Mouse (Mus musculus): ENCODE data around the gene Nod1. TPM values are rescaled to one million over a fixed set of nuclear protein-coding genes. Genes with fewer than 3 reads are reported as not detected.
"Not testable (repeated sequence)": the region's sequence is repeated elsewhere in the genome, so short reads cannot be mapped to it uniquely, and the experiment has no call there.

Nod1 gene
- polyA plus RNA-seq, 1 experiment: 10.2 TPM

- no peak for DNase-seq (ENCODE audit: low read depth, low spot score)
- WGBS: 93% methylated on average over 8 of the region's 8 CpGs
Observed at GRCm38 (mm10) chr6:54984096-54984495, 11.7 kb upstream of the Nod1 start.

- no peak for DNase-seq (ENCODE audit: low read depth, low spot score)
- WGBS: 97% methylated on average over 4 of the region's 4 CpGs
Observed at GRCm38 (mm10) chr6:54983526-54984050, 11.2 kb upstream of the Nod1 start.

DNA sequence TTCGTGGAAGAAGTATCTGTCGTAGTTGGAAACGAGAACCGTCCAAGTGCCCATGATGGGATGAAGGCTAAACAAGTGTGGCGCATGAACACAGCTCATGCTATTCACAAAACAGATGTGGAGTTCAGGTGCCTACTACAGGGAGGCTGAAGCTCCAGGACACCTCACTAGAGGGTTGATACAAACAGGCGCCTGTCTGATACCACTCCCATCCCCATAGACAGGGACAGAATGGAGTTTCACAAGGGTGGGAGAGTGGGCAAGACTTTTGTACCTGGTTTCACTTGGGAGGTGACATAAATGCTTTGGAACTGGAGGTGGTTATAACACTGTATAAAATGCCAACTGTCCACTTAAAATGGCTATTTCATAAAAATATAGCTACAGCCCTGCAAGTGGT, 7.0 kb upstream of the Nod1 start:
- WGBS: 96% methylated on average over 6 of the region's 6 CpGs
- DNase-seq (ENCODE audit: low read depth, low spot score): no peak

- DNase-seq (ENCODE audit: low read depth, low spot score): no peak
- 93% methylated on average over 1 of the region's 1 CpGs for WGBS
Observed at GRCm38 (mm10) chr6:54975616-54976015, 3.2 kb upstream of the Nod1 start.

- DNase-seq (ENCODE audit: low read depth, low spot score): no peak
- 61% methylated on average over 5 of the region's 5 CpGs for WGBS
Observed at GRCm38 (mm10) chr6:54974501-54974900, 2.1 kb upstream of the Nod1 start.

DNA sequence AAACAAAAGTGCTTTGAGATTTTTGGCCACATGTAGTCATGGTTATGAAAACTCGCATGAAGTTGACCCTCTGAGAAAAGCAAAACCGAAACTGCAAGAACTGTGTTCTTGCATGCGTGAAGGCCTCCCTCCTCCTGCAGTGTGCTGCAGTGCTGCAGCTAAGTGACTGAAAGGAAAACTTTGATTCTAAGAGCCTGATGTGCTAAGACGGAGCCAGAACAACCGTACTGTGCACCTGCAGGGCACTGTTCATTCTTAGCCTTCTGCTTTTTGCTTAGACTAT, 458 bp upstream of the Nod1 start:
- WGBS: 0% methylated on average over 5 of the region's 5 CpGs
- no peak for DNase-seq (ENCODE audit: low read depth, low spot score)

GRCm38 (mm10) chr6:54971731-54972110, 691 bp downstream of the Nod1 start:
- no peak for DNase-seq (ENCODE audit: low read depth, low spot score)
- 7% methylated on average over 8 of the region's 8 CpGs for WGBS

GRCm38 (mm10) chr6:54970506-54970905, 1.9 kb downstream of the Nod1 start:
- 47% methylated on average over 9 of the region's 9 CpGs for WGBS
- DNase-seq (ENCODE audit: low read depth, low spot score): no peak

- DNase-seq (ENCODE audit: low read depth, low spot score): no peak
- 28% methylated on average over 2 of the region's 2 CpGs for WGBS
Observed at GRCm38 (mm10) chr6:54969801-54970200, 2.6 kb downstream of the Nod1 start.

DNA sequence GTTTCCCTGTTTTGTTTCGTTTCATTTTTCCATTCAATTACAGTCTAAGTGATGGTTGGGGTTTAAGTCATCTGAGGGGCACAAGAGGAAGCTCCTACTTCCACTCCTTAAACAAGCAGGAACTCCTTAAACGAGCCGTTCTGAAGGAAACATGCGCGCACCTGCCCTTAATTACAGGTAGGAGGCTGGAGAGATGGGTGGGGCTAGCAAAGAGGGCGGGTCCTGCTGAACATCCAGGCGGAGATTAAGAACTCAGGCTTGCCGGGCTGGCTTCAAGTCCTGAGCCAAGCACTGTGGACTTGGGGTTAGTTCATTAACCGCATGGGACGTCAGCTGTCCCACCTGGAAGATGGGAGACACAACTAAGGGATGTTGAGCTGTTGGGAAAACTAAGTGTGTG, 4.8 kb downstream of the Nod1 start:
- DNase-seq (ENCODE audit: low read depth, low spot score): no peak
- WGBS: 31% methylated on average over 10 of the region's 10 CpGs

DNA sequence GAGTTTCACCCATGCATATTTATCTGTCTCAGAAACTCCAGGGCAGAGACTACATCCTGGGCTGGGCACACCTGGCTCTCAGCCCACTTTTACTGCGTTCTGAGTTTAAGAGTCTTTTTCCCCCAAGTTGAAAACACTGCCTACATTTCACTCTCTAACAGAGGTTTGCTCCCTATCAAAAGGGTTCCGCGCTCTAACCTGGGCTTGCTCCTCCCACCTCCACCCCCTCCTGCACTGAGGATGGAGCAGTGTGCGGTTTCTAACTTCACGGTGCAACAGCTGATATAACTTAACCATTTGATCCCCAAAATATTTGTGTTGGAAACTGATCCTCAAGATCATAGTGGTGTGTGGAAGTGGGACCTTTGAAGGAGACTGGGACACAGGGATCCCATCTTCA, 7.2 kb downstream of the Nod1 start:
- WGBS: 25% methylated on average over 5 of the region's 5 CpGs
- DNase-seq (ENCODE audit: low read depth, low spot score): no peak

GRCm38 (mm10) chr6:54964755-54965154, 7.7 kb downstream of the Nod1 start:
- 41% methylated on average over 1 of the region's 1 CpGs for WGBS
- DNase-seq (ENCODE audit: low read depth, low spot score): no peak

GRCm38 (mm10) chr6:54963599-54963998, 8.8 kb downstream of the Nod1 start:
- no peak for DNase-seq (ENCODE audit: low read depth, low spot score)
- 86% methylated on average over 2 of the region's 2 CpGs for WGBS

DNA sequence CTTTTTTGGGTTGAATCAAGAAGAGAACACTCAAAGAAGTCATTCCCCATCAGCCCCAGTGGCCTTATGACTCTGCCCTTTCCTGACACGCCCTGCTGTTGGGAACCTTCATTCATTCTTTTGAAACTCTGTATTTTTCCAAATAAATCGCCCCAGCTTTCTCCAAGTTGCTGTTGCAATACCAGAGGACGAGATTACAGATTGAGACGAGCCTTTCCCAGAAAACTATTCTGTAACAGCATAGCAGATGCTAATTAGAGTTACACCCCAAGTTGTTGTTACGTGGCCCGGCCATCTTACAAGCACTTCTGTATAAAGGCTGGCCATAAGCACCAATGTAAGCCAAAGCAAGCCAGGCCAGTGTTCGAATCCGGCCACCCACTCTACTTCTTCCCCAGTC, 14.8 kb downstream of the Nod1 start:
- DNase-seq (ENCODE audit: low read depth, low spot score): no peak
- 71% methylated on average over 8 of the region's 8 CpGs for WGBS

- no peak for DNase-seq (ENCODE audit: low read depth, low spot score)
- 18% methylated on average over 1 of the region's 1 CpGs for WGBS
Observed at GRCm38 (mm10) chr6:54956425-54956824, 16.0 kb downstream of the Nod1 start.

GRCm38 (mm10) chr6:54955949-54956348, 16.5 kb downstream of the Nod1 start:
- no peak for DNase-seq (ENCODE audit: low read depth, low spot score)

DNA sequence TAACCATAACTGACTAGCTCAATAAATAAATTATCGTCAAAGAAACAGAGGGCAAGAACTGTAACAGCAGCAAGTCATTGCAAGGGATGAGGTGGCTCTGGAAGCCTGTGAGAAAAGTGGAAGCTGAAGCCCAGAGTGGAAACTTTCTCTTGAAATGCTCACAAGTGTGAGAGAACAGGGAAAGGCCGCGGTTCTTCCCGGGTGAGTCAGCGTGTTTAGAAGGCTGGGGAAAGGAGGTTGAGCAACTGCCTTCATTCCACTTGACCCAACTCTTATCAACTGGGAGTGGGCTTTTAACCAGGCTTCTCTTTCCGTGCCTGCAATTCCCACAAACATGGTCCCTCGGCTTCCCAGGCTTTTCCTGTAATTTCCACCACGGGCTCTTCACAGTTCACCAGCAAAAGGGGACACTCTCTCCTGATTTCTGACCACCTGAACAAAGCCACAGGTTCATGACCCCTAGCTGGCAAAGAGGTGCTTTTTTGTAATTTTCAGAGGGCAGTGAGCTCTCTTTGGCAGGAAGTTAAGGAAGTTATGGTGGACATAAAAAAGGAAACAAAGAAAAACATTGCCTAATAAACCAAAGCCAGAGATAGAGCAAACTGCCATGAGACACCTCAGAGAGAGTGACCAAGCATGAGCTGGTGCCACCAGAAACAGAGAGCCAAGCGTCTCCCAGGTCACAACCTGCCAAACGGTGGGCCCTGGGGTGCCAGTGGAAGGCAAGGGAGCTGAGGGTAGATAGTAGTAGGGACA, 17.6 kb downstream of the Nod1 start:
- 20% methylated on average over 10 of the region's 10 CpGs for WGBS
- no peak for DNase-seq (ENCODE audit: low read depth, low spot score)

DNA sequence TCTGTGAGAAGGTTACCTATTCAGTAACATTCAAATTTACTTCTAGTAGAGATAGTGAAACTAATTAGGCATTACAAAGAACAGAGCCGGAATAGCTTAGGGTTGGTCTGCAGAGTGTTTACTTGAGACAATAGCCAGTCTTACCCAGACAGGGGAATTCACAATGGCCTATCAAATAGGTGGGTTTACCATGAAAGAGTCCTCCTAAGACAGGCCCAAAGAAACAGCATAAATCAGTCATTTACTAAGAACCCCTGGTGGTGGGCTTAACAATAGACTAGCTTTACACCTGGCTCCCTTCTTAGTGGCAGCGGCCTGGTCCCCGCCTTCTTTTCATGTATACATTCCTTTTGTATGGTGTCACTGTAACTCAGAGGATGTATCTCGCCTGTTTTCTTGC, 19.0 kb downstream of the Nod1 start:
- DNase-seq (ENCODE audit: low read depth, low spot score): not testable (repeated sequence)
- WGBS: 89% methylated on average over 4 of the region's 4 CpGs

DNA sequence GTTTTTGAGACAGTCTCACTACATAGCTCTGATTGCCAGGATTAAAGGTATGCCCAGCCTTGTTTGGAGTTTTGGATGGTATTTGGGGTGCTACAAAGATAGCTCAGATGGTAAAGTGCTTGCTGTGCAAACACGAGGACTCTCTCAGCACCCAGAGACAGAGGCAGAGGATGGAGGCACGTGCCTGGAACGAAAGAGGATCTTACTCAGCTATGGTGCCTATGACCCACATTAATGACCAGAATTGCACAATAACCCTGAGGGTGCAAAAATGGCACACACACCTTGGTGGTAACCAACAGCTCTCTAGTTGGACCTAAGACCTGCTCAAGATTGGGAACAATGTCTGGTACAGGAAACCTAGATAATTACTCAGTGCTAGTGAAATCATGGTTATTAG, 19.9 kb downstream of the Nod1 start:
- WGBS: 89% methylated on average over 3 of the region's 3 CpGs

GRCm38 (mm10) chr6:54948682-54949081, 23.7 kb downstream of the Nod1 start:
- WGBS: 82% methylated on average over 5 of the region's 5 CpGs
- DNase-seq (ENCODE audit: low read depth, low spot score): no peak

More for the DNA sequence above, 19.9 kb downstream of the Nod1 start:
- no peak for DNase-seq (ENCODE audit: low read depth, low spot score)

DNA sequence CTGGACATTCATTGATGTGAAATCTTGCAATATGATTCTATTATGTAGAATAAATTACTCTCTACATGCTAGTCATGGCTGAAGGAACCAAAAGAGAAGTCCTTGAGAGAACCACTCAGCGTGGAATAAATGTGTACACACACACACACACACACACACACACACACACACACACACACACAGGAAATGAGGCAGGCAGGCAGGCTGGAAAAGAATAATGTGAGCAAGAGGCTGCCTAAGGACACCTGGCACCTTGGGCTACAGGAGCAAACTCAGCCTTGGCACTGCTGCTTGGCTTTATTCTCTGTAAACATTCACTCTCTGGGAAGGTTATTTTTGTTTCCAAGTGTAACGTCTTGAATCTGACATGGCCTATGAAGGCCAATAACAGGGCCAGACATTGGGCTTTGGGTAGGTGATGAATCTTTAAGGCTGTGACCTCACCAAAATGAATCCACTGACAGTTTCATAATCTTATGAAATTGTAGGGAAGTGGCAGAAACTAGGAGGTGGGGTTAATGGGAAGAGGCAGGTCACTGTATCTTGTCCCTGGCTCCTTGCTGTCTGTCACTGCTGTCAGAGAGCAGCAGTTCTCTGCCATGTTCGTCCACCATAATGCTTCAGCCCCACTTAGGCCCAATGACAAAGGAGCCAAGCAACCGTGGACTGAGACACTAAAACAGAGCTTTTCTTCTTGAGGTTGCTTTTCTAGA, 26.0 kb downstream of the Nod1 start:
- 44% methylated on average over 4 of the region's 4 CpGs for WGBS
- no peak for DNase-seq (ENCODE audit: low read depth, low spot score)

Measured in large intestine, adult 2 months (tissue).